Mouse (Mus musculus) B cell, adult 67 days (primary cell): ENCODE measurements around the gene Dync1i1. TPM values are rescaled to one million over a fixed set of nuclear protein-coding genes. Genes with fewer than 3 reads are reported as not detected.

Experiments used
- total RNA-seq, 2 experiments: library from RNA; stranded (reverse); gene quantifications; 4 replicates each; pipeline ENCODE4 v1.2.4; 2023

Gene Dync1i1
- not detected for total RNA-seq

DNA sequence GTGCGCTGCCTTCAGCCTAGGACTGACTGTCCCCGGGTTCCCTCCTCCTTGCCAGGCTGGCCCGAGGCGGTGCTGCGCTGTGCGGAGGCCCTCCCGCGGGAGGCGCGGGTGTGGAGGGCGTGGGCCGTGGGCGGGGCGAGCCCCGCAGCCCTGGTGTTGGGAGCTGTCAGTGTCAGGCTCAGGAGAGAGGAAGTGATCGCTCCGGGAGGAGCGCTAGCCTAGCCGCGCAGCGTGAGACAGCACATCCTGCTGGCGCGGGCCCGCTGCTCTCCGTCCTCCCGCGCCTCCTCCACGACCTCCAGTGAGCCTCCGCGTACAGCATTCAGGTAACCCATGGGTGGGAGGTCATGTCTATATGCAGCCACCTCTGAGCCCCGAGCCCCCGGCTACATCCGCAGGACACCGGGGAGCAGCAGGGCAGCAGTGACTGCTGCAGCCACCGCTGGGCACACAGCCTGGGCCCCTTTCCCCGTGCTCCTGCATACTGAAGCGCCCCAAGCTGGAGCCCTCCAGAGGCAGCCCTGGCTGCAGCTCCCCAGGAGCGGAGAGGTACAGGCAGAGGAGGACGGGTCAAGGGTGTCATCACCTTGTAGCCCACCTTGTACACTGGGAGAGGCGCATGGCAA lies at the start of gene Dync1i1:
Gene Dync1i1 (plus strand): TSS at position 29 of the 626 bp plus-strand sequence.

Other genes starting within 250 kb of the Dync1i1 start
- not detected for gene Pdk4, start 229.3 kb upstream of the Dync1i1 start, total RNA-seq